Mouse (Mus musculus): ENCODE data around the gene Fhit. TPM values are rescaled to one million over a fixed set of nuclear protein-coding genes. Genes with fewer than 3 reads are reported as not detected.

Fhit gene
- 1.4 and 2.0 TPM in 2 replicates for polyA plus RNA-seq (2012; rRNA removed; ENCODE audit: low replicate concordance)

GRCm38 (mm10) chr14:11161751-11162231 is at the start of gene Fhit:
Gene Fhit, minus strand, starts transcription at chr14:11162035.

Other genes starting within 250 kb of the Fhit start
- gene Gm3839, start 194.7 kb upstream of the Fhit start, polyA plus RNA-seq (2012; rRNA removed; ENCODE audit: low replicate concordance), result 0.15 and 0.25 TPM in 2 replicates

Data from duodenum, adult 2 months (tissue).